Mouse (Mus musculus) MEL (cell line): ENCODE measurements around the gene Mmd. TPM values are rescaled to one million over a fixed set of nuclear protein-coding genes. Genes with fewer than 3 reads are reported as not detected.

Experiments used
- DNase-seq: peaks from one replicate; pipeline ENCODE4 v3.0.0; 2011; ENCODE audit warnings: low read depth, low spot score
- H3K27ac ChIP-seq: 2 replicates; pipeline ENCODE4 v1.5.1; 2012; ENCODE audit warnings: low read depth, mild to moderate bottlenecking, control low read depth, low read length, moderate library complexity; ENCODE audit not compliant: control insufficient read depth
- H3K27me3 ChIP-seq, 2 experiments: fragments of 150-350 bp in 1 of 2; sonication (generic) in 1 of 2; 2 replicates each; pipeline ENCODE4 v1.6.1; 2012; ENCODE audit warnings: low read length in 2 of 2, mild to moderate bottlenecking in 2 of 2, improper control_type of control experiment in 1 of 2, moderate library complexity in 1 of 2; ENCODE audit not compliant: insufficient read depth in 2 of 2, control insufficient read depth in 1 of 2
- H3K36me3 ChIP-seq, 2 experiments: 2 replicates each; pipeline ENCODE4 v1.6.1; 2012 to 2014; ENCODE audit warnings: low read length in 2 of 2, improper control_type of control experiment in 1 of 2, inconsistent platforms in 1 of 2, mild to moderate bottlenecking in 1 of 2; ENCODE audit not compliant: insufficient read depth in 2 of 2, control insufficient read depth in 1 of 2
- H3K4me1 ChIP-seq, 2 experiments: fragments of 150-350 bp in 1 of 2; sonication (generic) in 1 of 2; 2 replicates each; pipeline ENCODE4 v1.6.1; 2012; ENCODE audit warnings: low read length in 2 of 2, improper control_type of control experiment in 1 of 2, mild to moderate bottlenecking in 1 of 2; ENCODE audit not compliant: insufficient read depth in 2 of 2, control insufficient read depth in 1 of 2
- H3K4me3 ChIP-seq, 2 experiments: fragments of 150-350 bp in 1 of 2; sonication (generic) in 1 of 2; 2 replicates each; pipeline ENCODE4 v1.5.1; 2012; ENCODE audit warnings: low read depth in 2 of 2, low read length in 2 of 2, mild to moderate bottlenecking in 2 of 2, moderate library complexity in 2 of 2, control low read depth in 1 of 2, improper control_type of control experiment in 1 of 2; ENCODE audit not compliant: control insufficient read depth in 1 of 2, insufficient read depth in 1 of 2
- H3K79me2 ChIP-seq: 2 replicates; pipeline ENCODE4 v1.6.1; 2012; ENCODE audit warnings: mild to moderate bottlenecking, low read length, moderate library complexity; ENCODE audit not compliant: control insufficient read depth, poor library complexity, insufficient read depth
- H3K9ac ChIP-seq: 2 replicates; pipeline ENCODE4 v1.6.1; 2012; ENCODE audit warnings: low read depth, mild to moderate bottlenecking, control low read depth, low read length, moderate library complexity; ENCODE audit not compliant: control insufficient read depth, poor library complexity, severe bottlenecking
- H3K9me3 ChIP-seq: fragments of 150-350 bp; sonication (generic); replicated peaks from 2 replicates; pipeline ENCODE4 v1.6.1; 2012; ENCODE audit warnings: mild to moderate bottlenecking, low read length, improper control_type of control experiment, moderate library complexity; ENCODE audit not compliant: insufficient read depth
- BHLHE40 ChIP-seq: IDR thresholded peaks from 2 replicates; pipeline ENCODE4 v1.6.1; 2012; ENCODE audit warnings: low read depth, mild to moderate bottlenecking, inconsistent platforms, low read length, improper control_type of control experiment, borderline replicate concordance
- E2F4 ChIP-seq: IDR thresholded peaks from 2 replicates; pipeline ENCODE4 v1.6.1; 2011; ENCODE audit warnings: low read depth, low read length, improper control_type of control experiment, borderline replicate concordance
- ELF1 ChIP-seq: IDR thresholded peaks from 2 replicates; pipeline ENCODE4 v1.6.1; 2014; ENCODE audit warnings: low read depth, mild to moderate bottlenecking, inconsistent platforms, low read length, improper control_type of control experiment, moderate library complexity
- GABPA ChIP-seq: IDR thresholded peaks from 2 replicates; pipeline ENCODE4 v1.6.1; 2012; ENCODE audit warnings: low read depth, mild to moderate bottlenecking, inconsistent platforms, low read length, improper control_type of control experiment, moderate library complexity
- GATA1 ChIP-seq: IDR thresholded peaks from 2 replicates; pipeline ENCODE4 v1.6.1; 2011; ENCODE audit warnings: low read depth, low read length, improper control_type of control experiment
- HCFC1 ChIP-seq: IDR thresholded peaks from 2 replicates; pipeline ENCODE4 v1.6.1; 2012; ENCODE audit warnings: low read depth, mild to moderate bottlenecking, inconsistent platforms, low read length, improper control_type of control experiment, moderate library complexity
- KAT2A ChIP-seq: conservative IDR thresholded peaks from 2 replicates; pipeline ENCODE4 v1.6.1; 2012; ENCODE audit warnings: low read depth, low read length, improper control_type of control experiment, inconsistent platforms
- MAX ChIP-seq: IDR thresholded peaks from 2 replicates; pipeline ENCODE4 v1.6.1; 2011; ENCODE audit warnings: low read length, improper control_type of control experiment
- MYB ChIP-seq: IDR thresholded peaks from 2 replicates; pipeline ENCODE4 v1.6.1; 2011; ENCODE audit warnings: mild to moderate bottlenecking, low read depth, low read length, improper control_type of control experiment
- NELFE ChIP-seq: IDR thresholded peaks from 2 replicates; pipeline ENCODE4 v1.6.1; 2011; ENCODE audit warnings: low read depth, low read length, improper control_type of control experiment
- NRF1 ChIP-seq: IDR thresholded peaks from 2 replicates; pipeline ENCODE4 v1.6.1; 2014; ENCODE audit warnings: low read depth, mild to moderate bottlenecking, inconsistent platforms, low read length, improper control_type of control experiment, moderate library complexity; ENCODE audit not compliant: poor library complexity, insufficient read depth, severe bottlenecking
- POLR2A ChIP-seq, 2 experiments: IDR thresholded peaks; 2 replicates each; pipeline ENCODE4 v1.6.1; 2011 to 2012; ENCODE audit warnings: low read length in 2 of 2, mild to moderate bottlenecking in 2 of 2, control low read depth in 1 of 2, improper control_type of control experiment in 1 of 2, low read depth in 1 of 2, moderate library complexity in 1 of 2; ENCODE audit not compliant: control insufficient read depth in 1 of 2, insufficient read depth in 1 of 2, poor library complexity in 1 of 2
- POLR2AphosphoS2 ChIP-seq: IDR thresholded peaks from 2 replicates; pipeline ENCODE4 v1.6.1; 2011; ENCODE audit warnings: low read length, improper control_type of control experiment
- POLR2AphosphoS5 ChIP-seq: IDR thresholded peaks from 2 replicates; pipeline ENCODE4 v1.6.1; 2012; ENCODE audit warnings: low read depth, borderline replicate concordance, mild to moderate bottlenecking, inconsistent platforms, low read length, moderate library complexity, mixed read lengths
- RCOR1 ChIP-seq: IDR thresholded peaks from 2 replicates; pipeline ENCODE4 v1.6.1; 2012; ENCODE audit warnings: low read depth, mild to moderate bottlenecking, inconsistent platforms, low read length, improper control_type of control experiment
- SIN3A ChIP-seq: IDR thresholded peaks from 2 replicates; pipeline ENCODE4 v1.6.1; 2012; ENCODE audit warnings: low read length, improper control_type of control experiment, inconsistent platforms
- UBTF ChIP-seq: IDR thresholded peaks from 2 replicates; pipeline ENCODE4 v1.6.1; 2012; ENCODE audit warnings: low read depth, mild to moderate bottlenecking, inconsistent platforms, low read length, improper control_type of control experiment, moderate library complexity, borderline replicate concordance; ENCODE audit not compliant: insufficient read depth
- USF2 ChIP-seq, 2 experiments: IDR thresholded peaks; 2 replicates each; pipeline ENCODE4 v1.6.1; 2011 to 2012; ENCODE audit warnings: improper control_type of control experiment in 2 of 2, low read length in 2 of 2, borderline replicate concordance in 1 of 2, inconsistent platforms in 1 of 2, low read depth in 1 of 2, mild to moderate bottlenecking in 1 of 2; ENCODE audit not compliant: insufficient read depth in 1 of 2
- ZC3H11A ChIP-seq: IDR thresholded peaks from 2 replicates; pipeline ENCODE4 v1.6.1; 2012; ENCODE audit warnings: low read depth, mild to moderate bottlenecking, inconsistent platforms, low read length, improper control_type of control experiment
- ZKSCAN1 ChIP-seq: IDR thresholded peaks from 2 replicates; pipeline ENCODE4 v1.6.1; 2012; ENCODE audit warnings: low read depth, mild to moderate bottlenecking, inconsistent platforms, low read length, improper control_type of control experiment, moderate library complexity
- ZNF384 ChIP-seq: IDR thresholded peaks from 2 replicates; pipeline ENCODE4 v1.6.1; 2012; ENCODE audit warnings: low read depth, mild to moderate bottlenecking, inconsistent platforms, low read length, improper control_type of control experiment
- polyA plus RNA-seq, 2 experiments: library from polyadenylated mRNA; stranded (reverse) in 1 of 2; unstranded in 1 of 2; fragments of >175 nt in 1 of 2; fragments of >200 nt in 1 of 2; gene quantifications; 2 replicates each; pipeline versions ENCODE4 v1.2.1 to v1.2.4; 2012; ENCODE audit warnings: low replicate concordance in 2 of 2, low read depth in 1 of 2; ENCODE audit not compliant: insufficient read length in 2 of 2, insufficient read depth in 1 of 2, missing spikeins in 1 of 2
- total RNA-seq: library from RNA; depleted of rRNA; stranded (reverse); fragments of 300-350 nt; gene quantifications from 2 replicates; pipeline ENCODE4 v1.2.3, GENCODE M21; 2012

The Mmd gene
- total and polyA plus RNA-seq, 3 experiments, result 7.4 to 15.5 TPM; not detected in 1

- TF ChIP-seq GABPA (no peak), SIN3A (no peak), ELF1 (no peak), ZNF384 (no peak), HCFC1 (no peak), ZKSCAN1 (no peak), POLR2A (IDR thresholded peaks at IDR 0.05; ENCODE audit: control insufficient read depth in 1 of 2, insufficient read depth in 1 of 2, low read depth in 1 of 2, low read length in 2 of 2, poor library complexity in 1 of 2) (no peak), UBTF (no peak), POLR2AphosphoS5 (no peak), POLR2AphosphoS2 (no peak), RCOR1 (no peak), GATA1 (no peak), NRF1 (no peak), USF2 (IDR thresholded peaks at IDR 0.05; ENCODE audit: borderline replicate concordance in 1 of 2, insufficient read depth in 1 of 2, low read depth in 1 of 2, low read length in 2 of 2) (no peak), BHLHE40 (no peak)
- DNase-seq, result no peak
- peaks cover 4 to 15% of the 10 kb centered on the region in 2 experiments; a peak in 3 of 4 replicates for H3K27me3 ChIP-seq
- no peak overlapping the region for H3K9ac ChIP-seq
- H3K36me3 ChIP-seq, result no peaks in the 10 kb centered on the region; a peak in 1 of 4 replicates
- H3K9me3 ChIP-seq, result no peaks in the 10 kb centered on the region
- peaks cover 0 to 5% of the 10 kb centered on the region in 2 experiments; a peak in 2 of 4 replicates for H3K4me1 ChIP-seq
- H3K79me2 ChIP-seq, result no peaks in the 10 kb centered on the region
- no peak overlapping the region for H3K27ac ChIP-seq
- no peak overlapping the region for H3K4me3 ChIP-seq
Measured at GRCm38 (mm10) chr11:90235221-90235620, 14.0 kb upstream of the Mmd start.

GRCm38 (mm10) chr11:90237616-90238015, 11.6 kb upstream of the Mmd start:
- TF ChIP-seq MAX (no peak), E2F4 (no peak), ZC3H11A (no peak), MYB (no peak), SIN3A (no peak), KAT2A (no peak), NELFE (no peak)
- Histone ChIP-seq H3K4me3 (no peak overlapping the region), H3K27ac (no peak overlapping the region), H3K4me1 (no peaks in the 10 kb centered on the region; a peak in 1 of 4 replicates), H3K36me3 (no peaks in the 10 kb centered on the region; a peak in 1 of 4 replicates), H3K9ac (no peak overlapping the region), H3K27me3 (peaks cover 2 to 16% of the 10 kb centered on the region in 2 experiments; a peak in 3 of 4 replicates), H3K9me3 (no peaks in the 10 kb centered on the region), H3K79me2 (no peaks in the 10 kb centered on the region)
- no peak for DNase-seq
